Comparison of ENCODE assay signal across 22 mouse cellular contexts in genomic region chr1:161704961-161705360, GRCm38 (mm10).
DNase-seq lines count a peak whose midpoint lies in the region; ATAC-seq lines count a peak whose summit lies in the region.
"Had no signal": no experiment of that assay in that cellular context is flagged by ENCODE, and none has a peak within 500 bp of the region (broad histone marks: within the 10 kb centered on the region; RNA-seq: fewer than 3 reads in every experiment).

No protein-coding gene starts in this region.

- ATAC-seq in frontal cortex, adult (ENCODE audit: low TSS enrichment), result no peak
- ATAC-seq: forebrain, embryonic 13.5 days; forebrain, embryonic 16.5 days; hindbrain, embryonic 16.5 days; Patski had no signal

- DNase-seq in CD4-positive helper T cell, adult 2 months (ENCODE audit: low read depth, low spot score), result peak; percentile 47
- peak; percentile 39 to 45 for DNase-seq in CD8-positive naive resting alpha-beta T cell, adult 2 months (ENCODE audit: low read depth in 2 of 2, low spot score in 2 of 2)
- DNase-seq in brain, adult 2 months (ENCODE audit: low read depth, low spot score), result peak; percentile 2
- peak; percentile 67 for DNase-seq in naive thymus-derived CD4-positive, alpha-beta T cell, adult 2 months (ENCODE audit: low read depth)
- DNase-seq in gastrocnemius, postnatal 10 days, result no peak
- DNase-seq in left cerebral cortex, adult 18-20 months (ENCODE audit: low spot score in 2 of 2), result no peak
- DNase-seq: adrenal gland, postnatal 10 days; adrenal gland, postnatal 36 days; cerebellum, adult 11-12 months; cerebellum, adult 8-10 months; cerebellum, postnatal 36 days; gastrocnemius, adult 2 months; gastrocnemius, postnatal 25 days; heart, adult 18-20 months; heart, postnatal 10 days; heart, postnatal 36 days; kidney, adult 11 months had no signal

Comparison
In these comparisons a context has a peak if more than half of its experiments do, and no peak if none do; other contexts are left out.
1. DNase-seq: peak in CD4-positive helper T cell, adult 2 months (single experiment), CD8-positive naive resting alpha-beta T cell, adult 2 months (2 of 2), brain, adult 2 months (single experiment) and naive thymus-derived CD4-positive, alpha-beta T cell, adult 2 months (single experiment); none in gastrocnemius, postnatal 10 days (single experiment) and left cerebral cortex, adult 18-20 months (0 of 2).